ENCODE assay signal across 8 mouse cellular contexts in the genomic region with DNA sequence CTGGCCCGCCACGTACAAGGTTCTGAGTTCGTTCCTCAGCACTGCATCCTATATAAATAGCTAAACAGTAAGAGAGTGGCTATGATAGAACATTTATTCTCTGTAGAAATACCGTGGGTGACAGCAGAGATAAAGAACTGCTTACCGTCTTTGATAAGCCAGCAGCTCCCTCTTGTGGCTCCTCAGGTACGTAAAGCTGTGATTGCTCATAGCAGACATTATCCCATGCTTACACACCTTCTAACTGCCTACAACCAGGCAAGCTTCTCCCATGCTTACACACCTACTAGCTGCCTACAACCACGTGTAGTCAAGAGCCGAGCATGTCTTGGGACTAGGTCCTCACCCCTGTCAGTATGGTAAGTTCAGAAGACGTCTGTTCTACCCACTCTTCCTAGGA. TPM values are rescaled to one million over a fixed set of nuclear protein-coding genes. Genes with fewer than 3 reads are reported as not detected.
DNase-seq lines count a peak whose midpoint lies in the region; ATAC-seq lines count a peak whose summit lies in the region.

No protein-coding gene starts in this region.

- H3K27ac ChIP-seq in heart, embryonic 10.5 days = no peak overlapping the region
- H3K27ac ChIP-seq in embryonic facial prominence, embryonic 11.5 days (replicated peaks; ENCODE audit: low read depth, low read length) = no peak overlapping the region
- H3K27ac ChIP-seq in hindbrain, embryonic 15.5 days (replicated peaks) = no peak overlapping the region

- whole genome bisulfite sequencing in heart, embryonic 10.5 days = 25% methylated on average over 9 of the region's 9 CpGs
- 30% methylated on average over 9 of the region's 9 CpGs for WGBS in embryonic facial prominence, embryonic 11.5 days
- 30% methylated on average over 9 of the region's 9 CpGs for whole genome bisulfite sequencing in hindbrain, embryonic 15.5 days

- no peak overlapping the region for H3K4me3 ChIP-seq in heart, embryonic 10.5 days
- no peak overlapping the region for H3K4me3 ChIP-seq in embryonic facial prominence, embryonic 11.5 days (ENCODE audit: low read depth, low read length)
- H3K4me3 ChIP-seq in hindbrain, embryonic 15.5 days = no peak overlapping the region

- no peak for ATAC-seq in embryonic facial prominence, embryonic 11.5 days (replicated peaks; ENCODE audit: insufficient number of reproducible peaks, low FRiP score, low TSS enrichment, low read depth)
- peak; percentile 63 for ATAC-seq in hindbrain, embryonic 15.5 days (ENCODE audit: low FRiP score, low read depth)

- H3K9me3 ChIP-seq in heart, embryonic 10.5 days = no peaks in the 10 kb centered on the region
- no peaks in the 10 kb centered on the region for H3K9me3 ChIP-seq in embryonic facial prominence, embryonic 11.5 days (replicated peaks; ENCODE audit: control insufficient read depth, low read length)
- no peaks in the 10 kb centered on the region for H3K9me3 ChIP-seq in hindbrain, embryonic 15.5 days

- no peaks in the 10 kb centered on the region for H3K4me1 ChIP-seq in heart, embryonic 10.5 days
- no peaks in the 10 kb centered on the region for H3K4me1 ChIP-seq in embryonic facial prominence, embryonic 11.5 days (ENCODE audit: control insufficient read depth, insufficient read depth, low read length)
- no peaks in the 10 kb centered on the region for H3K4me1 ChIP-seq in hindbrain, embryonic 15.5 days (replicated peaks)

- H3K9ac ChIP-seq in embryonic facial prominence, embryonic 11.5 days (replicated peaks; ENCODE audit: low read length) = no peak overlapping the region
- H3K9ac ChIP-seq in hindbrain, embryonic 15.5 days = no peak overlapping the region

- peak; percentile 33 for DNase-seq in heart, adult 8-10 months (ENCODE audit: low spot score)
- DNase-seq in heart, embryonic 10.5 days (ENCODE audit: low spot score) = no peak
- DNase-seq in adrenal gland, postnatal 14 days = peak; percentile 77
- DNase-seq in embryonic facial prominence, embryonic 11.5 days (ENCODE audit: low spot score) = peak; percentile 72
- peak; percentile 66 to 76 for DNase-seq in layer of hippocampus, postnatal 10 days (ENCODE audit: low spot score in 2 of 2)
- DNase-seq in lung, postnatal 25 days (ENCODE audit: low spot score) = peak; percentile 73
- peak; percentile 23 to 76 for DNase-seq in spleen, postnatal 10 days (ENCODE audit: low spot score in 2 of 2)

- H3K4me2 ChIP-seq in embryonic facial prominence, embryonic 11.5 days (ENCODE audit: low read depth, low read length) = no peak overlapping the region
- no peak overlapping the region for H3K4me2 ChIP-seq in hindbrain, embryonic 15.5 days

- H3K27me3 ChIP-seq in heart, embryonic 10.5 days (ENCODE audit: insufficient read depth, poor library complexity, severe bottlenecking) = no peaks in the 10 kb centered on the region
- H3K27me3 ChIP-seq in embryonic facial prominence, embryonic 11.5 days (ENCODE audit: control insufficient read depth, insufficient read depth, low read length) = no peaks in the 10 kb centered on the region
- no peaks in the 10 kb centered on the region for H3K27me3 ChIP-seq in hindbrain, embryonic 15.5 days

- H3K36me3 ChIP-seq in heart, embryonic 10.5 days = no peaks in the 10 kb centered on the region
- no peaks in the 10 kb centered on the region for H3K36me3 ChIP-seq in embryonic facial prominence, embryonic 11.5 days (replicated peaks; ENCODE audit: control insufficient read depth, insufficient read depth, low read depth, low read length)
- H3K36me3 ChIP-seq in hindbrain, embryonic 15.5 days = no peaks in the 10 kb centered on the region

RNA-seq across cellular contexts. Expression of gene Tgm7, which starts 7.5 kb away (rescaled TPM):
- total RNA-seq in heart, adult 8-10 months (2022) = not detected
- not detected in 2 replicates for polyA plus RNA-seq in heart, embryonic 10.5 days (2016; fragmentation: Nextera tagmentation; extraction: Ambion mirVana)
- total RNA-seq in adrenal gland, postnatal 14 days (2021) = not detected in 2 replicates
- not detected in 2 replicates for polyA plus RNA-seq in embryonic facial prominence, embryonic 11.5 days (2014; fragmentation: Nextera tagmentation; extraction: Ambion mirVana)
- 0.07 TPM in 1 of 2 replicates, not detected in the other for polyA plus RNA-seq in hindbrain, embryonic 15.5 days (2015; fragmentation: Nextera tagmentation; extraction: Ambion mirVana)
- under 1 TPM in 1 of 2 experiments, not detected in 1; 0.16 TPM for total RNA-seq in layer of hippocampus, postnatal 10 days (2021)

RNA-seq across cellular contexts. Expression of gene Tgm5, which starts 16.4 kb away (rescaled TPM):
- total RNA-seq in heart, adult 8-10 months (2022) = not detected
- not detected in 2 replicates for polyA plus RNA-seq in heart, embryonic 10.5 days (2016; fragmentation: Nextera tagmentation; extraction: Ambion mirVana)
- total RNA-seq in adrenal gland, postnatal 14 days (2021) = not detected in 2 replicates
- polyA plus RNA-seq in embryonic facial prominence, embryonic 11.5 days (2014; fragmentation: Nextera tagmentation; extraction: Ambion mirVana) = not detected in 2 replicates
- 0.05 TPM in 1 of 2 replicates, not detected in the other for polyA plus RNA-seq in hindbrain, embryonic 15.5 days (2015; fragmentation: Nextera tagmentation; extraction: Ambion mirVana)
- total RNA-seq in layer of hippocampus, postnatal 10 days (2021) = not detected

RNA-seq across cellular contexts. Expression of gene Adal, which starts 38.2 kb away (rescaled TPM):
- total RNA-seq in heart, adult 8-10 months (2022) = 10 to 100 TPM in 2 of 4 experiments, 1 to 10 TPM in 2; 9.6 to 11.7 (median 10.3) TPM
- polyA plus RNA-seq in heart, embryonic 10.5 days (2016; fragmentation: Nextera tagmentation; extraction: Ambion mirVana) = 14.4 and 14.5 TPM in 2 replicates
- 17.1 and 20.1 TPM in 2 replicates for total RNA-seq in adrenal gland, postnatal 14 days (2021)
- polyA plus RNA-seq in embryonic facial prominence, embryonic 11.5 days (2014; fragmentation: Nextera tagmentation; extraction: Ambion mirVana) = 28.2 and 29.0 TPM in 2 replicates
- polyA plus RNA-seq in hindbrain, embryonic 15.5 days (2015; fragmentation: Nextera tagmentation; extraction: Ambion mirVana) = 26.9 and 27.7 TPM in 2 replicates
- total RNA-seq in layer of hippocampus, postnatal 10 days (2021) = 10 to 100 TPM; 15.1 to 15.3 TPM

RNA-seq across cellular contexts. Expression of gene Lcmt2, which starts 38.4 kb away (rescaled TPM):
- 10 to 100 TPM in 3 of 4 experiments, 1 to 10 TPM in 1; 10.0 to 11.5 (median 10.3) TPM for total RNA-seq in heart, adult 8-10 months (2022)
- 16.6 and 19.4 TPM in 2 replicates for polyA plus RNA-seq in heart, embryonic 10.5 days (2016; fragmentation: Nextera tagmentation; extraction: Ambion mirVana)
- total RNA-seq in adrenal gland, postnatal 14 days (2021) = 10.1 and 11.5 TPM in 2 replicates
- polyA plus RNA-seq in embryonic facial prominence, embryonic 11.5 days (2014; fragmentation: Nextera tagmentation; extraction: Ambion mirVana) = 23.0 and 25.2 TPM in 2 replicates
- 19.0 and 21.0 TPM in 2 replicates for polyA plus RNA-seq in hindbrain, embryonic 15.5 days (2015; fragmentation: Nextera tagmentation; extraction: Ambion mirVana)
- 1 to 10 TPM; 6.7 to 7.5 TPM for total RNA-seq in layer of hippocampus, postnatal 10 days (2021)
